27 mouse cellular contexts compared by ENCODE assay signal in the genomic region with DNA sequence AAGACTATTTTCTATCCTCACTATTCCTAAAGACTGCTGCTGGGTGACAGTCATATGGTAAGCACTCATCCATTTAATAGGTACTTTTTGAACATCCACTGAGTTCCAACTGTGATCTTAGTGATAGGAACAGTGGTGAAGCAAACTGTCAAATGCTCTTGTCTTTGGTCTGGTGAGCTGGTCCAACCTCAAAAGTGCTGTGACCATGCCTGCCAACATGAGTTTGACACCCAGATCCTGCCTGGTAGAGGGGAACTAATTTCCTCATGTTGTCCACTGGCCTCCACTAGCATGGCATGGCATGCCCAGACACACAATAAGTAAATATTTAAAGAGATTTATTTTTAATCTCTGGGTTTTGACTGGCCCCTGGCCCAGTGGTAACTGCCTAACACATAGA.
"Had no signal": no experiment of that assay in that cellular context is flagged by ENCODE, and none has a peak within 500 bp of the region (broad histone marks: within the 10 kb centered on the region; RNA-seq: fewer than 3 reads in every experiment).

No protein-coding gene starts in this region.

- H3K9ac ChIP-seq: heart, embryonic 12.5 days; hindbrain, embryonic 12.5 days; hindbrain, embryonic 14.5 days; intestine, embryonic 15.5 days; kidney, embryonic 15.5 days; limb, embryonic 13.5 days; limb, embryonic 15.5 days; liver, embryonic 12.5 days; liver, embryonic 14.5 days had no signal

- H3K4me1 ChIP-seq: heart, embryonic 12.5 days; hindbrain, embryonic 12.5 days; intestine, embryonic 15.5 days; kidney, embryonic 15.5 days had no signal

- DNase-seq: gastrocnemius, adult 2 months; gastrocnemius, postnatal 10 days; gastrocnemius, postnatal 25 days; heart, adult 2 months; heart, postnatal 10 days; heart, postnatal 4 days; kidney, adult 2 months; kidney, adult 9 months; kidney, postnatal 14 days; kidney, postnatal 36 days; layer of hippocampus, adult 9-11 months; layer of hippocampus, postnatal 36 days; left cerebral cortex, postnatal 4 days had no signal

- H3K27me3 ChIP-seq: heart, embryonic 12.5 days; hindbrain, embryonic 12.5 days; intestine, embryonic 15.5 days; kidney, embryonic 15.5 days; limb, embryonic 13.5 days; limb, embryonic 15.5 days; liver, embryonic 12.5 days had no signal

- H3K9me3 ChIP-seq: heart, embryonic 12.5 days; hindbrain, embryonic 12.5 days; intestine, embryonic 15.5 days; kidney, embryonic 15.5 days; limb, embryonic 13.5 days; limb, embryonic 15.5 days; liver, embryonic 12.5 days had no signal

- H3K4me3 ChIP-seq: gastrocnemius, adult 2 months; heart, adult 2 months; heart, embryonic 12.5 days; hindbrain, embryonic 10.5 days; hindbrain, embryonic 12.5 days; intestine, embryonic 15.5 days; kidney, embryonic 15.5 days; limb, embryonic 13.5 days; limb, embryonic 15.5 days; liver, embryonic 12.5 days had no signal

- ATAC-seq: hindbrain, embryonic 16.5 days; inflammation-experienced regulatory T-cells, adult 6 months; intestine, embryonic 15.5 days; intestine, postnatal 0 days; liver, embryonic 12.5 days had no signal

- H3K27ac ChIP-seq: gastrocnemius, adult 2 months; heart, adult 2 months; hindbrain, embryonic 10.5 days; hindbrain, embryonic 12.5 days; hindbrain, embryonic 14.5 days; intestine, embryonic 15.5 days; kidney, embryonic 15.5 days; kidney, postnatal 0 days; limb, embryonic 13.5 days; limb, embryonic 15.5 days; liver, embryonic 12.5 days; liver, embryonic 14.5 days had no signal

- H3K4me2 ChIP-seq: heart, embryonic 12.5 days; hindbrain, embryonic 12.5 days; hindbrain, embryonic 14.5 days; intestine, embryonic 15.5 days; kidney, embryonic 15.5 days; limb, embryonic 13.5 days; limb, embryonic 15.5 days; liver, embryonic 12.5 days had no signal
